Mouse (Mus musculus) hindbrain, embryonic 14.5 days (tissue): ENCODE data around the gene Fscn2. TPM values are rescaled to one million over a fixed set of nuclear protein-coding genes. Genes with fewer than 3 reads are reported as not detected.

Source experiments
- ATAC-seq: fragments of 200-750 bp; cut with Nextera tagmentation; 2 replicates; pipeline ENCODE4 v1.8.0; 2017; ENCODE audit warnings: moderate number of reproducible peaks, mild to moderate bottlenecking, moderate TSS enrichment, moderate library complexity; ENCODE audit not compliant: low FRiP score
- DNase-seq: peaks from one replicate; pipeline ENCODE4 v3.0.0-alpha.2; 2015; ENCODE audit warnings: low spot score
- H3K27ac ChIP-seq: fragments of 300-500 bp; sonication (generic); 2 replicates; pipeline ENCODE4 v1.5.1; 2014; ENCODE audit warnings: mild to moderate bottlenecking, moderate library complexity
- H3K27me3 ChIP-seq: fragments of 300-500 bp; sonication (generic); 2 replicates; pipeline ENCODE4 v1.6.1; 2014; ENCODE audit warnings: mild to moderate bottlenecking, low read length, mixed read lengths; ENCODE audit not compliant: control insufficient read depth, insufficient read depth
- H3K36me3 ChIP-seq: fragments of 300-500 bp; sonication (generic); replicated peaks from 2 replicates; pipeline ENCODE4 v1.6.1; 2014; ENCODE audit not compliant: control insufficient read depth, insufficient read depth
- H3K4me1 ChIP-seq: fragments of 300-500 bp; sonication (generic); replicated peaks from 2 replicates; pipeline ENCODE4 v1.6.1; 2014; ENCODE audit warnings: antibody characterized with exemption, low read length, mixed read lengths; ENCODE audit not compliant: control insufficient read depth, insufficient read depth
- H3K4me2 ChIP-seq: fragments of 300-500 bp; sonication (generic); replicated peaks from 2 replicates; pipeline ENCODE4 v1.6.1; 2014; ENCODE audit warnings: mild to moderate bottlenecking, moderate library complexity
- H3K4me3 ChIP-seq: fragments of 300-500 bp; sonication (generic); replicated peaks from 2 replicates; pipeline ENCODE4 v1.5.1; 2014; ENCODE audit warnings: mild to moderate bottlenecking, low read length
- H3K9ac ChIP-seq: fragments of 300-500 bp; sonication (generic); 2 replicates; pipeline ENCODE4 v1.6.1; 2014
- H3K9me3 ChIP-seq: fragments of 300-500 bp; sonication (generic); 2 replicates; pipeline ENCODE4 v1.6.1; 2016; ENCODE audit warnings: low read length; ENCODE audit not compliant: control insufficient read depth
- WGBS: fragments of 180-500 bp; shearing (Covaris S2); extraction: QIAGEN DNeasy Blood & Tissue Kit; methylation state at CpG from one replicate; pipeline ENCODE4 v1.1.7; 2014; 5-methylcytosine and 5-hydroxymethylcytosine counted together
- polyA plus RNA-seq: library from polyadenylated mRNA; unstranded; fragments of >200 nt; fragmentation: Nextera tagmentation; extraction: Ambion mirVana; gene quantifications from 2 replicates; pipeline ENCODE4 v1.2.1, GENCODE M21; 2014

The Fscn2 gene
- polyA plus RNA-seq, 1 experiment from 2014 or later: 1.6 TPM

DNA sequence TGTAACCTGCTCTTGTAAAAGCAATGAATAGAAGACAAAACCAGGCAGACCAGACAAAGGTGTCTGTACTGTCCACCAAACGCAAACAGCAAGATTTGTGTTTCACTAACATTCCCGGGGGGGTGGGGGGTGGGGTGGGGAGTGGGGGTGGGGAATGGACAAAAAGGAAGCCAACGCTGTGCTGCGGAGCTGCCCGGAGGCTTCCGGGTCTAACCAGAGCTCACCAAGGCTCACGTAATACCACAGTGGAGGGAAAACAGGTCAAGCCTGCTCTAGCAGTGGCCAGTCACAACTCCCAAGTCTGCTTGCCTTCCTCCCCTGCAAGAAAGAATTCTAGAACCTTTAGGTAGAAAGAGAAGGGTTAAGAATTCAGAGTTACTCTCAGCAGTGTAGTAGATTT is 43.9 kb upstream of the Fscn2 start:
- Histone ChIP-seq H3K27ac (peak overlapping the region; percentile 97; the same call in 1 of the 2 replicates), H3K9ac (peak overlapping the region; percentile 77), H3K9me3 (no peaks in the 10 kb centered on the region), H3K4me3 (peak overlapping the region; percentile 45; the same call in 1 of the 2 replicates), H3K27me3 (no peaks in the 10 kb centered on the region), H3K36me3 (no peaks in the 10 kb centered on the region), H3K4me2 (peak overlapping the region; percentile 93), H3K4me1 (peaks cover 25% of the 10 kb centered on the region)
- WGBS: 42% methylated on average over 7 of the region's 7 CpGs
- ATAC-seq (no peak), DNase-seq (no peak)

DNA sequence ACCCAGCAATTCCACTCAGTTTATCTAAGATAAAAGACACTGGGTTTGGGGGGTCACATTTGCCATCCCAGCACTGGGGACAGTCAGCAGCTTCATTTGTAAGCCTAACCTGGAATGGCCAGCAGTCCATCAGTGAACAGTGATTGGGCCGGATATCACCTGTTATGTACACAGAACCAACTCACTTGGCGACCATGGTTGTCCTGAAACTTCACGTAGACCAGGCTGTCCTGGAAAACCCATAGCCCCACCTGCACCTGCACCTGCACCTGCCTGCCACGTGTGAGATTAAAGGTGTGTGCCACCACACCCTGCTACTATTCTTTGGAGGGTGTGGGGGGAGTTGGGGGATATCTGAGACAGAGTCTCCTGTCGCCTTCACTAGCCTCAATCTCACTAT is 42.0 kb upstream of the Fscn2 start:
- ATAC-seq (no peak), DNase-seq (no peak)
- Histone ChIP-seq H3K9me3 (no peaks in the 10 kb centered on the region), H3K4me3 (no peak overlapping the region), H3K27ac (no peak overlapping the region), H3K9ac (no peak overlapping the region), H3K27me3 (no peaks in the 10 kb centered on the region), H3K36me3 (no peaks in the 10 kb centered on the region), H3K4me2 (no peak overlapping the region), H3K4me1 (peaks cover 25% of the 10 kb centered on the region)
- 86% methylated on average over 5 of the region's 5 CpGs for WGBS

DNA sequence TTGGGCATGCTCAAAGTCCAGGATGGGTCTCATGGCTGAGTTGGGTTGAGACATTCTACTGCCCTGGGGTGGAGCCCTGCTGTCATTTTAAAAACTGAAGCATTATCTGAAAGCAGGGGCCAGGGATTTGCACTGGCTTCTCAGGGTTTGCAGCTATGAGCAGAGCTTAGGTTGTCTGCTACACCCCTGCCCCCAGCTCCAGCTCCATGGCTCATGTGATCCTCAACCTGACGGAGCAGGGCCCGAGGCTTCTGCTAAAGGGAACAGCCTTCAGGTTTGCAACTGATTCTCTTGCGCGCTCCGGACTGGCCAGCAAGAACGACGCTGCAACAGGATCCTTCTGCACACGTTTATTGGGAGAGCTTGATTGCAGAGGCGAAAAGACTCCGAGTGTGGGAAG is 41.2 kb upstream of the Fscn2 start:
- Histone ChIP-seq H3K27me3 (no peaks in the 10 kb centered on the region), H3K4me1 (peaks cover 17% of the 10 kb centered on the region), H3K27ac (no peak overlapping the region), H3K4me3 (no peak overlapping the region), H3K9ac (no peak overlapping the region), H3K4me2 (no peak overlapping the region), H3K36me3 (no peaks in the 10 kb centered on the region), H3K9me3 (no peaks in the 10 kb centered on the region)
- WGBS: 98% methylated on average over 10 of the region's 10 CpGs
- ATAC-seq (no peak), DNase-seq (no peak)

DNA sequence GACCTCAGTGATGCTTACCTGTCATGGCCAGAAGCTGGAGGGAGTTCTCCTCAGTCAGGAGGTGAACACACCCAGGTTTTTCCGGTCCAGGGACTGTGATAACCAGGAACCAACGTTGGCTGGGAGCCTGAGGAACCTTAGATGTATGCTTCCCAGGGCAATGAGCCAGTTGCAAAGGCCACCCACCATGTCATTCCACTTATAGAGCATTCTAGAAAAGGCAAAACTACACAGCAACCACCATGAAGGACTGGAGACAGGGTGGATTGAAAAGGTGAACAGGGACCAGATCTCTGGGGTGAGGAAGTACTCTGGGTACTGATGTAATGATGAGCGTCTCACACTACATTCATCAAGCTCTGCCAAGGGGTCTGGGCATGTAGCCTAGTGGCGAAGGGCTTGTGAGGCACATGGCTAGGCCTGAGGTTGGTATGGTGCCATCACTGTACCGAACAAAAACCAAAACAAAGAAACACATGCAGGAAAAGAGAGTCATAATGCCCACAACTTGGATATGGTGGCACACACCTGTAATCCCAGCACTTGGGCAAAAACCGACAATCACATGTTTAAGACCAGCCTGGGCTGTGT is 25.8 kb upstream of the Fscn2 start:
- Histone ChIP-seq H3K9ac (no peak overlapping the region), H3K4me2 (no peak overlapping the region), H3K36me3 (no peaks in the 10 kb centered on the region), H3K27ac (no peak overlapping the region), H3K4me1 (no peaks in the 10 kb centered on the region), H3K27me3 (no peaks in the 10 kb centered on the region), H3K4me3 (no peak overlapping the region), H3K9me3 (no peaks in the 10 kb centered on the region)
- 87% methylated on average over 6 of the region's 6 CpGs for WGBS
- DNase-seq: no peak
- ATAC-seq: no peak

DNA sequence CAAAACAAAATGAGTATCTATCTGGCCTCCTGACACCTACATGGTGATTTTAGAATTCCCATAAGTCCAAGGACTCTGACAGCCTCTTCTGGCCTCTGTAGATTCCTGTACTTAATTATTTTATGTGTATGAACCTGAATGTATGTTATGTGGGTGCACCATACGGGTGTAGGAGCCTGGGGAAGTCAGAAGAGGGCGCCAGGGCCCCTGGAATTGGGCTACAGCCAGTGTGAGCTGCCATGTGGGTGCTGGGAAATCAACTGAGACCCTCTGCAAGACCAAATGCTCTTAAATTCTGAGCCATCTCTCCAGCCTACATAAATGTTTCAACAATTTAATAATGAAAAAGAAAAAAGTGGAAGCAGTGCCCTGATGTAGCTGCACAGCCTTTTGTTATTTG is 23.9 kb upstream of the Fscn2 start:
- no peak for ATAC-seq
- no peaks in the 10 kb centered on the region for H3K9me3 ChIP-seq
- H3K27me3 ChIP-seq: no peaks in the 10 kb centered on the region
- no peaks in the 10 kb centered on the region for H3K36me3 ChIP-seq
- no peak overlapping the region for H3K27ac ChIP-seq
- no peak overlapping the region for H3K4me2 ChIP-seq
- H3K4me1 ChIP-seq: no peaks in the 10 kb centered on the region
- 37% methylated on average over 2 of the region's 2 CpGs for WGBS
- no peak overlapping the region for H3K9ac ChIP-seq
- no peak for DNase-seq
- H3K4me3 ChIP-seq: no peak overlapping the region

DNA sequence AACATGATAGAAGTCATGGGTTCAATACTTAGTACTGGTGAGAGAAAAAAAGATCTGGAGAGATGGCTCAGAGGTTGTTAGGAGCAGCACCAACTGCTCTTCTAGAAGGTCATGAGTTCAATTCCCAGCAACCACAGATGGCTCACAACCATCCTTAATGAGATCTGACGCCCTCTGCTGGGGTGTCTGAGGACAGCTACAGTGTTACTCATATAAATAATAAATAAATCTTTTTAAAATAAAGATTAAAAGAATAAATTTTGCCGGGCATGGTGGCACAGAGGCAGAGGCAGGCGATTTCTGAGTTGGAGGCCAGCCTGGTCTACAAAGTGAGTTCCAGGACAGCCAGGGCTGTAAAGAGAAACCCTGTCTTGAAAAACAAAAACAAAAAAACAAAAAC is 22.5 kb upstream of the Fscn2 start:
- H3K4me3 ChIP-seq: no peak overlapping the region
- WGBS: 78% methylated on average over 3 of the region's 3 CpGs
- no peaks in the 10 kb centered on the region for H3K27me3 ChIP-seq
- no peaks in the 10 kb centered on the region; the same call in 1 of the 2 replicates for H3K36me3 ChIP-seq
- no peaks in the 10 kb centered on the region for H3K4me1 ChIP-seq
- H3K4me2 ChIP-seq: no peak overlapping the region
- no peak for DNase-seq
- no peak overlapping the region for H3K27ac ChIP-seq
- no peak overlapping the region for H3K9ac ChIP-seq
- H3K9me3 ChIP-seq: no peaks in the 10 kb centered on the region
- no peak for ATAC-seq

DNA sequence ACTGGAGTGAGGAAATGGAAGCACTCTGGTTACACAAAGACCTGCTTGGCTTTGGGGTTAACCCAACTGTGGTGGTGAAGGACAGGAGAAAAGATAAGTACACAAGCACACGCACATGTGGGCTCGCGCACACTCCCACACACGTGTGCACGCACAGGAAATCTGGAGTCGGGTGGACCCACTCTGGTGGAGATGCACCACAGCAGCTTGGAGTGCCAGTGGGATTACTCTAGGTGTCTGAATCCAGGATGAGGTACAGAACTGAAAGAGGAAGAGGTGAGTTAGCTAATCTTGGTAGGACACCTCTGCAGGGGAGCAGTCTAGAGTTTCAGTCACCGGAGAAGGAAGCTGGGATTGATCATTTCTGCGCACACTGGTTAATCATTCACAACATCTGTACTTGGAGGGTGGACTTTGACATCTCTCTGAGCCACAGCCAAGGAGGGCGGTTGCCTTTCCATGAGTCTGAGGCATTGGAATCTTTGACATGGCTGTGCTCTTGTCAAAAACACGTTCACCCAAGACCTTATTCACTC is 21.3 kb upstream of the Fscn2 start:
- no peak overlapping the region for H3K9ac ChIP-seq
- H3K4me3 ChIP-seq: no peak overlapping the region
- peaks cover 4% of the 10 kb centered on the region for H3K4me1 ChIP-seq
- DNase-seq (no peak), ATAC-seq (no peak)
- no peaks in the 10 kb centered on the region for H3K9me3 ChIP-seq
- no peak overlapping the region for H3K27ac ChIP-seq
- 89% methylated on average over 10 of the region's 10 CpGs for WGBS
- H3K36me3 ChIP-seq: peaks cover 7% of the 10 kb centered on the region
- no peaks in the 10 kb centered on the region for H3K27me3 ChIP-seq
- H3K4me2 ChIP-seq: no peak overlapping the region

DNA sequence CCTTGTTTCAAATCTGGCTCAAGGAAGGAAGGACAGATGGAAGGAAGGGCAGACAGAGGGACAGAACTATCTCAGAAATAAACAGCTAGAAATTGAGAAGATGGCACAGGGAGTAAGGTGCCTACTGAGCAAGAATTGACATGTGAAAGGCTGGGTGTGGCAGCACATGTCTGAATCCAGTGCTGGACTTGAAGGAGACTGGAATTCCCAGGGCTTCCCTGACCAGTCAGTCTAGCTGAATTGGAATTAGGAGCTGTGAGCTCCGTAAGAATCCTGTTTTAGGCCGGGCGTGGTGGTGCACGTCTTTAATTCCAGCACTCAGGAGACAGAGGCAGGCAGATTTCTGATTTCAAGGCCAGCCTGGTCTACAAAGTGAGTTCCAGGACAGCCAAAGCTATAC is 19.7 kb upstream of the Fscn2 start:
- Histone ChIP-seq H3K36me3 (peaks cover 17% of the 10 kb centered on the region), H3K4me3 (no peak overlapping the region), H3K27me3 (no peaks in the 10 kb centered on the region), H3K4me2 (no peak overlapping the region), H3K9me3 (no peaks in the 10 kb centered on the region), H3K27ac (no peak overlapping the region), H3K9ac (no peak overlapping the region), H3K4me1 (peaks cover 8% of the 10 kb centered on the region)
- DNase-seq (no peak), ATAC-seq (no peak)
- 92% methylated on average over 4 of the region's 4 CpGs for WGBS

DNA sequence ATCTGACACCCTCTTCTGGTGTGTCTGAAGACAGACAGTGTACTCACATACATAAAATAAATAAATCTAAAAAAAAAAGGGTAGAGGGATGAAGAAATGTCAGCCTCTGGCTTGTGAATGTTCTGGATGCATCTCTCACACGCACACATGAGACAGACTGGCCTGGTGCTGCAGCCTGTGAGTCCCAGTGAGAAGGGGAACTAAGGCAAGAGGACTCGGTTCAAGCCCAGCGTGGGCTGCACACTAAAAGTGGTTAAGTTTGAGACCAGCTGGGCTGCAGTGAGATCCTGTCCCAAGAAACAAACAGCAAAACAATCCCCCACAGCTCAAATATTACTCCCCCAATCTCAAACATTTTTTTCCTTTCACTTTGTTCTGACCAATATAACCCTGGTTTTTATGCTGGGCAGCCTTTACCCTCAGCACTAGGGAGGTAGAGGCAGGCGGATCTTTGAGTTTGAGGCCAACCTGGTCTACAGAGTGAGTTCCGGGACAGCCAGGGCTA is 18.6 kb upstream of the Fscn2 start:
- no peak for DNase-seq
- Histone ChIP-seq H3K27me3 (no peaks in the 10 kb centered on the region), H3K4me1 (peaks cover 8% of the 10 kb centered on the region), H3K4me2 (no peak overlapping the region), H3K9ac (no peak overlapping the region), H3K9me3 (no peaks in the 10 kb centered on the region), H3K36me3 (peaks cover 23% of the 10 kb centered on the region), H3K27ac (no peak overlapping the region), H3K4me3 (no peak overlapping the region)
- 90% methylated on average over 5 of the region's 5 CpGs for WGBS
- no peak for ATAC-seq
